10 mouse cellular contexts compared by ENCODE assay signal in genomic region chr13:30748321-30748720, GRCm38 (mm10). TPM values are rescaled to one million over a fixed set of nuclear protein-coding genes. Genes with fewer than 3 reads are reported as not detected.
A peak's percentile ranks its signal among the peaks of the same experiment; 100 is the strongest.
DNase-seq lines count a peak whose midpoint lies in the region; ATAC-seq lines count a peak whose summit lies in the region.
"Had no signal": no experiment of that assay in that cellular context is flagged by ENCODE, and none has a peak within 500 bp of the region (broad histone marks: within the 10 kb centered on the region; RNA-seq: fewer than 3 reads in every experiment).

No protein-coding gene starts in this region.

- peak overlapping the region; percentile 74; the same call in 1 of the 2 replicates for H3K4me2 ChIP-seq in heart, embryonic 15.5 days
- peak overlapping the region; percentile 74; the same call in 1 of the 2 replicates for H3K4me2 ChIP-seq in lung, embryonic 15.5 days

- no peak for DNase-seq in heart, postnatal 36 days
- DNase-seq in lung, postnatal 4 days: no peak
- peak; percentile 75 for DNase-seq in CD4-positive, CD25-positive, alpha-beta regulatory T cell, adult 2 months (ENCODE audit: low read depth, low spot score)
- DNase-seq in right cerebral cortex, postnatal 25 days: no peak
- no peak for DNase-seq in spleen, adult 18-20 months

- H3K27ac ChIP-seq in heart, embryonic 15.5 days: no peak overlapping the region
- no peak overlapping the region for H3K27ac ChIP-seq in lung, embryonic 15.5 days

- peaks cover 20% of the 10 kb centered on the region for H3K4me1 ChIP-seq in heart, embryonic 15.5 days (replicated peaks)
- H3K4me1 ChIP-seq in lung, embryonic 15.5 days: peaks cover 16% of the 10 kb centered on the region

- intact Hi-C loops in heart, postnatal 36 days (cut with DNase I): no loop called here

- H3K27me3 ChIP-seq in heart, embryonic 15.5 days: peaks cover 62% of the 10 kb centered on the region
- peaks cover 67% of the 10 kb centered on the region for H3K27me3 ChIP-seq in lung, embryonic 15.5 days

- H3K9ac ChIP-seq in heart, embryonic 15.5 days: no peak overlapping the region
- no peak overlapping the region for H3K9ac ChIP-seq in lung, embryonic 15.5 days

- no peaks in the 10 kb centered on the region for H3K9me3 ChIP-seq in heart, embryonic 15.5 days (replicated peaks)
- H3K9me3 ChIP-seq in lung, embryonic 15.5 days: no peaks in the 10 kb centered on the region
- H3K9me3 ChIP-seq: megakaryocyte, embryonic 14.5 days had no signal

- 55% methylated on average over 11 of the region's 11 CpGs for WGBS in heart, embryonic 15.5 days
- 63% methylated on average over 11 of the region's 11 CpGs for WGBS in lung, embryonic 15.5 days

- no peaks in the 10 kb centered on the region for H3K36me3 ChIP-seq in heart, embryonic 15.5 days
- no peaks in the 10 kb centered on the region for H3K36me3 ChIP-seq in lung, embryonic 15.5 days

- no peak for ATAC-seq in heart, embryonic 15.5 days (replicated peaks; ENCODE audit: insufficient number of reproducible peaks, insufficient read depth, low FRiP score, low read depth)
- no peak for ATAC-seq in lung, embryonic 15.5 days (ENCODE audit: borderline replicate concordance, extremely low read depth, low FRiP score, low TSS enrichment)
- ATAC-seq in activated CD4-positive, CD25-positive, alpha-beta regulatory T cell, adult 4 months: peak; percentile 52

- H3K4me3 ChIP-seq in heart, embryonic 15.5 days: no peak overlapping the region
- H3K4me3 ChIP-seq in lung, embryonic 15.5 days: no peak overlapping the region
- H3K4me3 ChIP-seq: myocyte had no signal

RNA-seq across cellular contexts. Expression of gene Irf4, which starts 0.7 kb away (rescaled TPM):
- 0.08 and 0.13 TPM in 2 replicates for polyA plus RNA-seq in heart, embryonic 15.5 days (2015; fragmentation: Nextera tagmentation; extraction: Ambion mirVana)
- 1 to 10 TPM; 1.2 to 1.7 TPM for total RNA-seq in heart, postnatal 36 days (2021)
- polyA plus RNA-seq in lung, embryonic 15.5 days (2015; fragmentation: Nextera tagmentation; extraction: Ambion mirVana): 0.15 and 0.17 TPM in 2 replicates
- 10 to 100 TPM; 23.8 to 26.4 TPM for polyA plus RNA-seq in activated CD4-positive, CD25-positive, alpha-beta regulatory T cell, adult 4 months (2017; shearing (Covaris generic))

Comparison
In these comparisons a context has a peak if more than half of its experiments do, and no peak if none do; other contexts are left out.
1. RNA of gene Irf4, which starts 0.7 kb away (polyA plus RNA-seq): 23.8 to 26.4 TPM in activated CD4-positive, CD25-positive, alpha-beta regulatory T cell, adult 4 months; 0.15 to 0.17 TPM in lung, embryonic 15.5 days and 0.08 to 0.13 TPM in heart, embryonic 15.5 days; every median in the first group is over 10 times any median in the second.